Mouse (Mus musculus) heart, adult 2 months (tissue): ENCODE data around the gene Proser1. TPM values are rescaled to one million over a fixed set of nuclear protein-coding genes. Genes with fewer than 3 reads are reported as not detected.
A peak's percentile ranks its signal among the peaks of the same experiment; 100 is the strongest.

ENCODE experiments used
- DNase-seq, 2 experiments: peaks; one replicate each; pipeline ENCODE4 v3.0.0; 2021
- H3K27ac ChIP-seq: fragments of 200-600 bp; 2 replicates; pipeline ENCODE4 v1.8.1; 2022
- H3K27me3 ChIP-seq: fragments of 200-500 bp; 2 replicates; pipeline ENCODE4 v1.6.1; 2012; ENCODE audit warnings: mild to moderate bottlenecking, low read length, inconsistent platforms, mixed read lengths; ENCODE audit not compliant: control insufficient read depth, insufficient read depth
- H3K36me3 ChIP-seq: fragments of 200-500 bp; 2 replicates; pipeline ENCODE4 v1.6.1; 2012; ENCODE audit warnings: low read length, inconsistent platforms; ENCODE audit not compliant: control insufficient read depth, insufficient read depth
- H3K4me1 ChIP-seq: fragments of 200-500 bp; 2 replicates; pipeline ENCODE4 v1.6.1; 2011; ENCODE audit warnings: low read length; ENCODE audit not compliant: control insufficient read depth, insufficient read depth
- H3K4me3 ChIP-seq: fragments of 200-600 bp; 2 replicates; pipeline ENCODE4 v1.8.1; 2022
- H3K79me2 ChIP-seq: fragments of 200-500 bp; replicated peaks from 2 replicates; pipeline ENCODE4 v1.6.1; 2012; ENCODE audit warnings: mild to moderate bottlenecking, inconsistent platforms, low read length, moderate library complexity, mixed read lengths; ENCODE audit not compliant: control insufficient read depth, insufficient read depth
- H3K9ac ChIP-seq: fragments of 200-500 bp; 2 replicates; pipeline ENCODE4 v1.6.1; 2012; ENCODE audit warnings: low read depth, mild to moderate bottlenecking, control low read depth, inconsistent platforms, low read length, mixed read lengths
- CTCF ChIP-seq: fragments of 200-600 bp; IDR thresholded peaks from 2 replicates; pipeline ENCODE4 v1.8.1; 2022; ENCODE audit warnings: antibody characterized with exemption, mild to moderate bottlenecking, moderate library complexity
- EP300 ChIP-seq: fragments of 200-500 bp; IDR thresholded peaks from 2 replicates; pipeline ENCODE4 v1.6.1; 2011; ENCODE audit warnings: low read depth, low read length, control low read depth; ENCODE audit not compliant: insufficient read depth
- POLR2A ChIP-seq: fragments of 200-500 bp; IDR thresholded peaks from 2 replicates; pipeline ENCODE4 v1.6.1; 2011; ENCODE audit warnings: mild to moderate bottlenecking, low read depth, low read length, control low read depth; ENCODE audit not compliant: insufficient read depth
- WGBS: fragments of 180-500 bp; shearing (Covaris S2); methylation state at CpG from one replicate; pipeline ENCODE4 v1.1.7; 2018; 5-methylcytosine and 5-hydroxymethylcytosine counted together
- intact Hi-C: fragments of 180-260 bp; cut with DNase I; formaldehyde crosslinking; loops from one replicate; pipeline ENCODE4 v1.15.1; 2025
- polyA plus RNA-seq: library from polyadenylated mRNA; depleted of rRNA; stranded (reverse); fragments of >200 nt; gene quantifications from 2 replicates; pipeline ENCODE4 v1.2.3, GENCODE M21; 2012
- total RNA-seq, 2 experiments: library from RNA; stranded (reverse); gene quantifications; 2 replicates each; pipeline ENCODE4 v1.2.3; 2021

Proser1 gene
- total and polyA plus RNA-seq, 3 experiments, result 7.2 to 14.4 (median 7.9) TPM

- Histone ChIP-seq H3K79me2 (no peaks in the 10 kb centered on the region), H3K4me3 (no peak overlapping the region), H3K4me1 (no peaks in the 10 kb centered on the region), H3K36me3 (no peaks in the 10 kb centered on the region), H3K27me3 (no peaks in the 10 kb centered on the region), H3K27ac (no peak overlapping the region), H3K9ac (no peak overlapping the region)
- DNase-seq, result no peak
- intact Hi-C loops, result no loop called here
- 49% methylated on average over 4 of the region's 4 CpGs for WGBS
- TF ChIP-seq CTCF (no peak), EP300 (no peak), POLR2A (no peak)
Observed at GRCm38 (mm10) chr3:53423576-53423975, 39.9 kb upstream of the Proser1 start.

DNA sequence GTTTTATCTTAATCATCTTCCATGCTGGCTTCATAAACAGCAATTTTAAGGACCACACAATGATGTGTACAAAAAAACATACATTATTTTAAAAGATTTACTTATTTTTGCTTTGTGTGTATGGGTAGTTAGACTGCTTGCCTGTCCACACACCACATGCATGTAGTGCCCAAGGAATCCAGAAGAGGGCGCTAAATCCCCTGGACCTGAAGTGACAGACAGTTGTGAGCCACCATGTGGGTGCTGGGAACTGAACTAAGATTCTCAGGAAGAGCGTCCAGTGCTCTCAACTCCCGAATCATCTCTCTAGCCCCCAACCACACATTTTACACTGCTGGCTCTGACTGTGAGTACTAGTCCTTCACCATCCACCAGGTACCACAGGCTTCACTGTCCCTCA lies 28.9 kb upstream of the Proser1 start:
- Histone ChIP-seq H3K79me2 (no peaks in the 10 kb centered on the region), H3K27me3 (no peaks in the 10 kb centered on the region; the same call in 1 of the 2 replicates), H3K27ac (no peak overlapping the region), H3K4me1 (no peaks in the 10 kb centered on the region), H3K36me3 (no peaks in the 10 kb centered on the region), H3K4me3 (no peak overlapping the region), H3K9ac (no peak overlapping the region)
- no peak for DNase-seq
- no peak for TF ChIP-seq EP300
- TF ChIP-seq CTCF, result 0 out of 2 replicates have a peak, but pooled peaks have one; percentile 3
- no peak for TF ChIP-seq POLR2A
- 72% methylated on average over 3 of the region's 3 CpGs for WGBS
- intact Hi-C loops, result no loop called here

DNA sequence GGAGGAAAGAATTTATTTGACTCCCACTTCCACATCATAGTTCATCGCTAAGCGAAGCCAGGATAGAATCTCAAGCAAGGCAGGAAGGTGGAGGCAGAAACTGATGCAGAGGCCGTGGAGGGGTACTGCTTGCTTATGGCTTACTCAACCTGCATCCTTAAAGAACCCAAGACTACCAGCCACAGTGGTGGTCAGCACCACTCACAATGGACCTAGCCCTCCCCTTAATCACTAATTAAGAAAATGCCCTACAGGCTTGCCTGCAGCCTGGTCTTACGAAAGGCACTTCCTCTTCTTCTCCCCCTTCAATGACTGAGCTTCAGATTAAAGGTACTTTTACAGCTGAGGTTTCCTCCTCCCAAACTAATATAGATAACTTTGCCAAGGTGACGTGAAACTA lies 26.9 kb upstream of the Proser1 start:
- no peak overlapping the region for H3K4me3 ChIP-seq
- no peaks in the 10 kb centered on the region for H3K36me3 ChIP-seq
- no peak overlapping the region for H3K27ac ChIP-seq
- H3K9ac ChIP-seq, result no peak overlapping the region
- H3K4me1 ChIP-seq, result no peaks in the 10 kb centered on the region
- TF ChIP-seq CTCF, result no peak
- TF ChIP-seq EP300, result no peak
- 63% methylated on average over 5 of the region's 5 CpGs for WGBS
- intact Hi-C loops, result no loop called here
- no peaks in the 10 kb centered on the region; the same call in 1 of the 2 replicates for H3K27me3 ChIP-seq
- H3K79me2 ChIP-seq, result no peaks in the 10 kb centered on the region
- no peak for DNase-seq

DNA sequence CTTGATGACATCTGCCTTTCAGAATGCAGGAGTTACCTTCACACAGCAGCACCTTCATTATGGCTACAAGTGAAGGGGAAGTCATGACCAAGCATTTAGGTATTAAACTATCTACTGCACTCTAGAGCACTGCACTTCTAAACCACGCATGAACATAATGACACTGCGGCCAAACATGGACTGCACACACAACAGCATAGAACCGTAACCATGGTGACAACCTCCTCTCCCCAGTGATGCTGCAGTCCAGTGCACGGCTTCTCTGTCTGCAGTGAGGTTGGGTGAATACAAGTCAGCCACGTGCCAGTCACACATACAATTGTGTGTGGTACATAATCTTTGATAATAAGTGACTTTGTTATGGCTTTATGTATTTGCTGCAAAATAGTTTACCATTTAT lies 17.9 kb upstream of the Proser1 start:
- intact Hi-C loops, result loop anchor here (5.0 to 10.0 kb wide), 3 partner anchors 111 to 1191 kb away; no protein-coding TSS in a partner anchor
- H3K9ac ChIP-seq, result no peak overlapping the region
- no peaks in the 10 kb centered on the region for H3K4me1 ChIP-seq
- no peak overlapping the region for H3K4me3 ChIP-seq
- H3K27ac ChIP-seq, result no peak overlapping the region
- TF ChIP-seq CTCF (no peak), EP300 (no peak), POLR2A (no peak)
- H3K27me3 ChIP-seq, result no peaks in the 10 kb centered on the region
- DNase-seq, result no peak
- H3K79me2 ChIP-seq, result no peaks in the 10 kb centered on the region
- WGBS, result 87% methylated on average over 5 of the region's 5 CpGs
- H3K36me3 ChIP-seq, result no peaks in the 10 kb centered on the region

DNA sequence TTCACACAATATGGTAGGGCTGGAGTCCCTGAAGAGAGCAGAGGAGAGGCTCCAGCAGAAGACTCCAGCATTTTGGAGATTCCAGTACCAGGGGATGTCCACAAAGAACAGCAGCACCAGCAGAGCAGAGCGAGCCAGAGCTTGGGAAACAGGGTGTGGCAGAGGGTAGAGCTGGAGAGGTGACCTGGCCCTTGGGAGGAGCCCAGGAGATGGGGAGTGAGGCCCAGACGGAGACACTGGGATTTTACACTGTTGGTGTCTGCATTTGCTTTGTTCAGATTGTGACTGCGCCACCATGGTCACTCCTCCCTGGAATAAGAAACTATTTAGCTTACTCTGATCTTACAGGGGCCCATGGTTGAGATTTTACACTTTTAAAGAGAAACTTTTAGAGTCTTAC lies 16.7 kb upstream of the Proser1 start:
- Histone ChIP-seq H3K9ac (no peak overlapping the region), H3K79me2 (no peaks in the 10 kb centered on the region), H3K27me3 (no peaks in the 10 kb centered on the region), H3K36me3 (no peaks in the 10 kb centered on the region), H3K4me3 (no peak overlapping the region), H3K4me1 (no peaks in the 10 kb centered on the region), H3K27ac (no peak overlapping the region)
- intact Hi-C loops, result loop anchor here (5.0 to 10.0 kb wide), 3 partner anchors 112 to 1192 kb away; no protein-coding TSS in a partner anchor
- WGBS, result 92% methylated on average over 3 of the region's 3 CpGs
- no peak for DNase-seq
- TF ChIP-seq POLR2A (no peak), CTCF (no peak), EP300 (no peak)

DNA sequence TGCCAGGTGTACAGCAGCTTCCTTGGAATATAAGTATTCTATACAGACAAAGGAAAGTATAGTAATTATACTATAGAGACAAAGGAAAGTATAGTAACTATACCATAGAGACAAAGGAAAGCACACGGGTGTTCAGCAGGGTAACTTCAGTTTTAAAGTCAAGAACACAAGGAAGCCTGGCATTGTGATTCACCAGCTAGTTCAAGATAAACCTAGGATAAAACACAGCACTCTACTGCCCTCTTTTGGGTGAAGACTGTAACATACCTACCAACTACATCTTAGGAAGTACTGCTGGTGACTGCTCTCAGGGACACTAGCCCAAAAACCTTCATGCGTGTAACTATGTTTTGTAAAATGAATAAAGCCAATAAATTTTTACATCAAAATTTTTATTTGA lies 15.3 kb upstream of the Proser1 start:
- Histone ChIP-seq H3K4me3 (no peak overlapping the region), H3K4me1 (no peaks in the 10 kb centered on the region), H3K27ac (no peak overlapping the region), H3K79me2 (no peaks in the 10 kb centered on the region), H3K27me3 (no peaks in the 10 kb centered on the region), H3K36me3 (no peaks in the 10 kb centered on the region), H3K9ac (no peak overlapping the region)
- no peak for DNase-seq
- 16% methylated on average over 2 of the region's 2 CpGs for WGBS
- intact Hi-C loops, result loop anchor here (1.0 to 10.0 kb wide), 4 partner anchors 113 to 1193 kb away; no protein-coding TSS in a partner anchor
- TF ChIP-seq EP300 (no peak), CTCF (peak; percentile 95), POLR2A (no peak)
